Mouse (Mus musculus): ENCODE measurements around the gene Ltbp1. TPM values are rescaled to one million over a fixed set of nuclear protein-coding genes. Genes with fewer than 3 reads are reported as not detected.
A peak's percentile ranks its signal among the peaks of the same experiment; 100 is the strongest.

Ltbp1 gene
- total and polyA plus RNA-seq, 3 experiments, result 0.01 to 0.04 TPM; not detected in 1

GRCm38 (mm10) chr17:75153088-75153487, 147.7 kb downstream of the Ltbp1 start:
- Histone ChIP-seq H3K27ac (ENCODE audit: control insufficient read depth, low read depth, low read length) (no peak overlapping the region), H3K79me2 (ENCODE audit: control insufficient read depth, insufficient read depth, low read length, poor library complexity) (no peaks in the 10 kb centered on the region), H3K4me3 (ENCODE audit: control insufficient read depth in 1 of 2, insufficient read depth in 1 of 2, low read depth in 2 of 2, low read length in 2 of 2) (no peak overlapping the region), H3K4me1 (ENCODE audit: control insufficient read depth in 1 of 2, insufficient read depth in 2 of 2, low read length in 2 of 2) (no peaks in the 10 kb centered on the region; a peak in 1 of 4 replicates), H3K36me3 (ENCODE audit: control insufficient read depth in 1 of 2, insufficient read depth in 2 of 2, low read length in 2 of 2) (no peaks in the 10 kb centered on the region), H3K9ac (ENCODE audit: control insufficient read depth, low read depth, low read length, poor library complexity, severe bottlenecking) (no peak overlapping the region), H3K9me3 (replicated peaks; ENCODE audit: insufficient read depth, low read length) (no peaks in the 10 kb centered on the region), H3K27me3 (ENCODE audit: control insufficient read depth in 1 of 2, insufficient read depth in 2 of 2, low read length in 2 of 2) (no peaks in the 10 kb centered on the region; a peak in 1 of 4 replicates)
- no peak for DNase-seq (ENCODE audit: low read depth, low spot score)
- TF ChIP-seq TAL1 (IDR thresholded peaks at IDR 0.05; ENCODE audit: low read length), result no peak
- TF ChIP-seq MYC (IDR thresholded peaks at IDR 0.05; ENCODE audit: low read depth, low read length), result no peak

- Histone ChIP-seq H3K9me3 (replicated peaks; ENCODE audit: insufficient read depth, low read length) (no peaks in the 10 kb centered on the region), H3K4me3 (ENCODE audit: control insufficient read depth in 1 of 2, insufficient read depth in 1 of 2, low read depth in 2 of 2, low read length in 2 of 2) (no peak overlapping the region), H3K27me3 (ENCODE audit: control insufficient read depth in 1 of 2, insufficient read depth in 2 of 2, low read length in 2 of 2) (no peaks in the 10 kb centered on the region), H3K4me1 (ENCODE audit: control insufficient read depth in 1 of 2, insufficient read depth in 2 of 2, low read length in 2 of 2) (peaks cover 3 to 7% of the 10 kb centered on the region in 2 experiments; a peak in 3 of 4 replicates), H3K79me2 (ENCODE audit: control insufficient read depth, insufficient read depth, low read length, poor library complexity) (no peaks in the 10 kb centered on the region), H3K36me3 (ENCODE audit: control insufficient read depth in 1 of 2, insufficient read depth in 2 of 2, low read length in 2 of 2) (no peaks in the 10 kb centered on the region), H3K27ac (ENCODE audit: control insufficient read depth, low read depth, low read length) (no peak overlapping the region), H3K9ac (ENCODE audit: control insufficient read depth, low read depth, low read length, poor library complexity, severe bottlenecking) (no peak overlapping the region)
- DNase-seq (ENCODE audit: low read depth, low spot score), result no peak
- no peak for TF ChIP-seq HCFC1 (IDR thresholded peaks at IDR 0.05; ENCODE audit: low read depth, low read length)
- TF ChIP-seq SIN3A (IDR thresholded peaks at IDR 0.05; ENCODE audit: low read length), result no peak
- no peak for TF ChIP-seq ETS1 (IDR thresholded peaks at IDR 0.05; ENCODE audit: low read depth, low read length)
Observed at GRCm38 (mm10) chr17:75158385-75158784, 153.0 kb downstream of the Ltbp1 start.

- Histone ChIP-seq H3K27me3 (ENCODE audit: control insufficient read depth in 1 of 2, insufficient read depth in 2 of 2, low read length in 2 of 2) (no peaks in the 10 kb centered on the region), H3K9me3 (replicated peaks; ENCODE audit: insufficient read depth, low read length) (no peaks in the 10 kb centered on the region), H3K36me3 (ENCODE audit: control insufficient read depth in 1 of 2, insufficient read depth in 2 of 2, low read length in 2 of 2) (no peaks in the 10 kb centered on the region), H3K9ac (ENCODE audit: control insufficient read depth, low read depth, low read length, poor library complexity, severe bottlenecking) (no peak overlapping the region), H3K4me3 (ENCODE audit: control insufficient read depth in 1 of 2, insufficient read depth in 1 of 2, low read depth in 2 of 2, low read length in 2 of 2) (no peak overlapping the region), H3K4me1 (ENCODE audit: control insufficient read depth in 1 of 2, insufficient read depth in 2 of 2, low read length in 2 of 2) (peaks cover 3 to 7% of the 10 kb centered on the region in 2 experiments; a peak in 2 of 4 replicates), H3K27ac (ENCODE audit: control insufficient read depth, low read depth, low read length) (no peak overlapping the region), H3K79me2 (ENCODE audit: control insufficient read depth, insufficient read depth, low read length, poor library complexity) (no peaks in the 10 kb centered on the region)
- DNase-seq (ENCODE audit: low read depth, low spot score), result peak; percentile 32
- TF ChIP-seq GATA1 (IDR thresholded peaks at IDR 0.05; ENCODE audit: low read depth, low read length) (peak; percentile 75), USF1 (IDR thresholded peaks at IDR 0.05; ENCODE audit: low read depth, low read length) (no peak), EP300 (IDR thresholded peaks at IDR 0.05; ENCODE audit: low read depth in 1 of 2, low read length in 2 of 2) (peak; percentile 42 to 63; a peak in 3 of 4 replicates), ETS1 (IDR thresholded peaks at IDR 0.05; ENCODE audit: low read depth, low read length) (peak; percentile 22; the same call in 1 of the 2 replicates), NELFE (IDR thresholded peaks at IDR 0.05; ENCODE audit: low read depth, low read length) (no peak), BHLHE40 (IDR thresholded peaks at IDR 0.05; ENCODE audit: borderline replicate concordance, low read depth, low read length) (no peak), SIN3A (IDR thresholded peaks at IDR 0.05; ENCODE audit: low read length) (0 out of 2 replicates have a peak, but pooled peaks have one; percentile 24), POLR2AphosphoS2 (IDR thresholded peaks at IDR 0.05; ENCODE audit: low read length) (no peak), UBTF (IDR thresholded peaks at IDR 0.05; ENCODE audit: borderline replicate concordance, insufficient read depth, low read depth, low read length) (no peak), TCF12 (IDR thresholded peaks at IDR 0.05; ENCODE audit: low read depth, low read length) (peak; percentile 72), MEF2A (IDR thresholded peaks at IDR 0.05; ENCODE audit: extremely low read depth, insufficient replicate concordance, low read depth, low read length, poor library complexity, severe bottlenecking) (no peak)
Observed at GRCm38 (mm10) chr17:75159066-75159787, 153.9 kb downstream of the Ltbp1 start.

Measured in MEL (cell line).